In the genomic region with DNA sequence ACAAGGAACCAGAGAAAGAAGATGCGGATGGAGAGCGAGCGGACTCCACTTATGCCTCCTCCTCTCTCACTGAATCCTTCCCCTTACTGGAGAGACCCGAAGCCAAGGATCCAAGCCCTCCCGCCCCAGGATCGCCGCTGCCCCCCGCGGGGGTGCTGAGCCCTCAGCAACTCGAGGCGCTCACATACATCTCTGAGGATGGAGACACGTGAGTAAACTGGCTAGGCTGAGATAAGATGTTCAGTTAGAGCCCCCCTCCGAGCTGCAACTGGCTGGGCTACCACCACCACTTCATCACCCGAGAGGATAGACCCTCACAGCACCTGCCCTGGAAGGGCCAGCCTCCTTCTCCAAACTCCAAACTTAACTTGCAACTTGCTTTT, we compare ENCODE assay signal across 8 mouse cellular contexts. TPM values are rescaled to one million over a fixed set of nuclear protein-coding genes. Genes with fewer than 3 reads are reported as not detected.
DNase-seq lines count a peak whose midpoint lies in the region; ATAC-seq and TF ChIP-seq lines count a peak whose summit lies in the region.

No protein-coding gene starts in this region.

- 4% methylated on average over 14 of the region's 14 CpGs for WGBS in embryonic facial prominence, embryonic 12.5 days
- WGBS in hindbrain, postnatal 0 days = 2% methylated on average over 14 of the region's 14 CpGs

- H3K36me3 ChIP-seq in embryonic facial prominence, embryonic 12.5 days = no peaks in the 10 kb centered on the region
- H3K36me3 ChIP-seq in hindbrain, postnatal 0 days (ENCODE audit: insufficient read depth, low read length) = no peaks in the 10 kb centered on the region

- H3K9ac ChIP-seq in embryonic facial prominence, embryonic 12.5 days = peak overlapping the region; percentile 72
- peak overlapping the region; percentile 62 for H3K9ac ChIP-seq in hindbrain, postnatal 0 days (replicated peaks; ENCODE audit: low read length)

- peaks cover 14% of the 10 kb centered on the region for H3K4me1 ChIP-seq in embryonic facial prominence, embryonic 12.5 days
- 0 out of 2 replicates have a peak, but pooled peaks cover 4% of the 10 kb centered on the region for H3K4me1 ChIP-seq in hindbrain, postnatal 0 days (ENCODE audit: insufficient read depth, low read length)

- H3K9me3 ChIP-seq in embryonic facial prominence, embryonic 12.5 days = no peaks in the 10 kb centered on the region
- no peaks in the 10 kb centered on the region for H3K9me3 ChIP-seq in hindbrain, postnatal 0 days (ENCODE audit: low read length)

- peaks cover 18% of the 10 kb centered on the region for H3K27me3 ChIP-seq in embryonic facial prominence, embryonic 12.5 days
- no peaks in the 10 kb centered on the region for H3K27me3 ChIP-seq in hindbrain, postnatal 0 days (ENCODE audit: insufficient read depth, low read length)

- H3K4me3 ChIP-seq in layer of hippocampus, adult 2 months = peak overlapping the region; percentile 75
- H3K4me3 ChIP-seq in embryonic facial prominence, embryonic 12.5 days = peak overlapping the region; percentile 58
- H3K4me3 ChIP-seq in hindbrain, postnatal 0 days (ENCODE audit: low read length) = peak overlapping the region; percentile 65

- DNase-seq in layer of hippocampus, adult 2 months (ENCODE audit: low spot score in 2 of 2) = no peak
- no peak for DNase-seq in layer of hippocampus, adult 18-20 months (ENCODE audit: low spot score in 2 of 2)
- no peak for DNase-seq in hindbrain, postnatal 0 days (ENCODE audit: low spot score)
- peak; percentile 23 to 37 for DNase-seq in natural killer cell, adult 2 months (ENCODE audit: low spot score in 2 of 2)
- DNase-seq in layer of hippocampus, postnatal 14 days (ENCODE audit: low spot score in 2 of 2) = no peak
- no peak for DNase-seq in gastrocnemius, postnatal 10 days
- no peak for DNase-seq in left cerebral cortex, adult 11 months (ENCODE audit: low spot score)

- ATAC-seq in embryonic facial prominence, embryonic 12.5 days (ENCODE audit: insufficient number of reproducible peaks, insufficient read depth, low FRiP score, low TSS enrichment) = no peak
- no peak for ATAC-seq in hindbrain, postnatal 0 days

- peak overlapping the region; percentile 91 for H3K4me2 ChIP-seq in embryonic facial prominence, embryonic 12.5 days (replicated peaks)
- peak overlapping the region; percentile 98 for H3K4me2 ChIP-seq in hindbrain, postnatal 0 days (ENCODE audit: low read depth, low read length)

- H3K27ac ChIP-seq in layer of hippocampus, adult 2 months = peak overlapping the region; percentile 60; the same call in 1 of the 2 replicates
- H3K27ac ChIP-seq in embryonic facial prominence, embryonic 12.5 days = no peak overlapping the region
- H3K27ac ChIP-seq in hindbrain, postnatal 0 days = no peak overlapping the region; the same call in 1 of the 2 replicates

- TF ChIP-seq CTCF in layer of hippocampus, adult 2 months (conservative IDR thresholded peaks at IDR 0.05) = no peak
- no peak for TF ChIP-seq CTCF in hindbrain, postnatal 0 days (IDR thresholded peaks at IDR 0.05; ENCODE audit: low read depth)

RNA-seq across cellular contexts. Expression of gene Nfkbie, which starts 0.6 kb away (rescaled TPM):
- total RNA-seq in layer of hippocampus, adult 2 months (2021) = 1 to 10 TPM; 2.6 to 2.7 TPM
- 1 to 10 TPM; 2.3 to 2.5 TPM for total RNA-seq in layer of hippocampus, adult 18-20 months (2021)
- polyA plus RNA-seq in embryonic facial prominence, embryonic 12.5 days (2016; fragmentation: Nextera tagmentation; extraction: Ambion mirVana) = 6.7 and 8.3 TPM in 2 replicates
- 7.7 and 9.2 TPM in 2 replicates for total RNA-seq in hindbrain, postnatal 0 days (2014; rRNA removed)
- polyA plus RNA-seq in hindbrain, postnatal 0 days (2015; fragmentation: Nextera tagmentation; extraction: Ambion mirVana) = 5.2 and 6.0 TPM in 2 replicates
- total RNA-seq in layer of hippocampus, postnatal 14 days (2021) = 1 to 10 TPM; 3.4 to 3.6 TPM
- 1 to 10 TPM; 1.3 to 2.3 TPM for total RNA-seq in gastrocnemius, postnatal 10 days (2021)

RNA-seq across cellular contexts. Expression of gene Tmem151b, which starts 6.6 kb away (rescaled TPM):
- 100 to 1,000 TPM; 106 to 112 TPM for total RNA-seq in layer of hippocampus, adult 2 months (2021)
- 100 to 1,000 TPM; 112 to 119 TPM for total RNA-seq in layer of hippocampus, adult 18-20 months (2021)
- polyA plus RNA-seq in embryonic facial prominence, embryonic 12.5 days (2016; fragmentation: Nextera tagmentation; extraction: Ambion mirVana) = 9.2 and 11.1 TPM in 2 replicates
- 107 and 114 TPM in 2 replicates for total RNA-seq in hindbrain, postnatal 0 days (2014; rRNA removed)
- 29.5 and 29.8 TPM in 2 replicates for polyA plus RNA-seq in hindbrain, postnatal 0 days (2015; fragmentation: Nextera tagmentation; extraction: Ambion mirVana)
- total RNA-seq in layer of hippocampus, postnatal 14 days (2021) = 100 to 1,000 TPM; 106 to 107 TPM
- total RNA-seq in gastrocnemius, postnatal 10 days (2021) = under 1 TPM; 0.09 to 0.36 TPM

RNA-seq across cellular contexts. Expression of gene Slc35b2, which starts 7.6 kb away (rescaled TPM):
- total RNA-seq in layer of hippocampus, adult 2 months (2021) = 10 to 100 TPM; 31.1 to 31.8 TPM
- total RNA-seq in layer of hippocampus, adult 18-20 months (2021) = 10 to 100 TPM; 26.2 to 29.9 TPM
- polyA plus RNA-seq in embryonic facial prominence, embryonic 12.5 days (2016; fragmentation: Nextera tagmentation; extraction: Ambion mirVana) = 108 and 109 TPM in 2 replicates
- 105 and 139 TPM in 2 replicates for total RNA-seq in hindbrain, postnatal 0 days (2014; rRNA removed)
- polyA plus RNA-seq in hindbrain, postnatal 0 days (2015; fragmentation: Nextera tagmentation; extraction: Ambion mirVana) = 90.3 and 94.0 TPM in 2 replicates
- 10 to 100 TPM; 47.3 to 52.8 TPM for total RNA-seq in layer of hippocampus, postnatal 14 days (2021)
- 10 to 100 TPM; 29.9 to 39.3 TPM for total RNA-seq in gastrocnemius, postnatal 10 days (2021)

RNA-seq across cellular contexts. Expression of gene Hsp90ab1, which starts 17.0 kb away (rescaled TPM):
- 1,000 to 10,000 TPM; 1,695 to 1,765 TPM for total RNA-seq in layer of hippocampus, adult 2 months (2021)
- total RNA-seq in layer of hippocampus, adult 18-20 months (2021) = 1,000 to 10,000 TPM; 1,799 to 1,827 TPM
- polyA plus RNA-seq in embryonic facial prominence, embryonic 12.5 days (2016; fragmentation: Nextera tagmentation; extraction: Ambion mirVana) = 1,470 and 1,480 TPM in 2 replicates
- 982 and 1,365 TPM in 2 replicates for total RNA-seq in hindbrain, postnatal 0 days (2014; rRNA removed)
- polyA plus RNA-seq in hindbrain, postnatal 0 days (2015; fragmentation: Nextera tagmentation; extraction: Ambion mirVana) = 1,472 and 1,504 TPM in 2 replicates
- 1,000 to 10,000 TPM; 1,658 to 1,733 TPM for total RNA-seq in layer of hippocampus, postnatal 14 days (2021)
- 100 to 1,000 TPM; 900 to 909 TPM for total RNA-seq in gastrocnemius, postnatal 10 days (2021)

RNA-seq across cellular contexts. Expression of gene Tcte1, which starts 32.9 kb away (rescaled TPM):
- 1 to 10 TPM in 1 of 2 experiments, under 1 TPM in 1; 0.56 to 1.0 TPM for total RNA-seq in layer of hippocampus, adult 2 months (2021)
- total RNA-seq in layer of hippocampus, adult 18-20 months (2021) = 1 to 10 TPM in 1 of 2 experiments, under 1 TPM in 1; 0.91 to 1.6 TPM
- 1.4 and 1.6 TPM in 2 replicates for polyA plus RNA-seq in embryonic facial prominence, embryonic 12.5 days (2016; fragmentation: Nextera tagmentation; extraction: Ambion mirVana)
- total RNA-seq in hindbrain, postnatal 0 days (2014; rRNA removed) = 0.58 and 1.5 TPM in 2 replicates
- polyA plus RNA-seq in hindbrain, postnatal 0 days (2015; fragmentation: Nextera tagmentation; extraction: Ambion mirVana) = 3.9 and 4.3 TPM in 2 replicates
- 1 to 10 TPM in 1 of 2 experiments, under 1 TPM in 1; 0.88 to 1.1 TPM for total RNA-seq in layer of hippocampus, postnatal 14 days (2021)
- not detected for total RNA-seq in gastrocnemius, postnatal 10 days (2021)

Comparison
In these comparisons a context has a peak if more than half of its experiments do, and no peak if none do; other contexts are left out.
1. DNase-seq: peak in natural killer cell, adult 2 months (2 of 2); none in layer of hippocampus, adult 2 months (0 of 2), layer of hippocampus, adult 18-20 months (0 of 2), hindbrain, postnatal 0 days (single experiment), layer of hippocampus, postnatal 14 days (0 of 2), gastrocnemius, postnatal 10 days (single experiment) and left cerebral cortex, adult 11 months (single experiment).
2. RNA of gene Tmem151b, which starts 6.6 kb away (total RNA-seq): 112 to 119 TPM in layer of hippocampus, adult 18-20 months, 107 to 114 TPM in hindbrain, postnatal 0 days, 106 to 112 TPM in layer of hippocampus, adult 2 months and 106 to 107 TPM in layer of hippocampus, postnatal 14 days; 0.09 to 0.36 TPM in gastrocnemius, postnatal 10 days; every median in the first group is over 10 times any median in the second.
3. Peak in every context shown above with its lines, with median percentiles within 50 percentile points of each other: H3K4me3 ChIP-seq.